Mouse (Mus musculus) kidney, postnatal 25 days (tissue): ENCODE results near the gene Itpr2.

ENCODE experiments used
- DNase-seq, 2 experiments: peaks; one replicate each; pipeline ENCODE4 v3.0.0; 2021; ENCODE audit warnings: mixed read lengths in 2 of 2

Gene Itpr2

GRCm38 (mm10) chr6:146081578-146081977 is 420.4 kb downstream of the Itpr2 start:
- no peak for DNase-seq

- DNase-seq, result no peak
Observed at GRCm38 (mm10) chr6:146080546-146081512, 421.2 kb downstream of the Itpr2 start.

- peak in 1 of 2 experiments; percentile 17 for DNase-seq
Observed at GRCm38 (mm10) chr6:146079734-146080443, 422.1 kb downstream of the Itpr2 start.

GRCm38 (mm10) chr6:146079261-146079660 is 422.8 kb downstream of the Itpr2 start:
- DNase-seq, result peak; percentile 52 to 73

GRCm38 (mm10) chr6:146078136-146078535 is 423.9 kb downstream of the Itpr2 start:
- DNase-seq, result no peak

GRCm38 (mm10) chr6:146077124-146077889 is 424.7 kb downstream of the Itpr2 start:
- no peak for DNase-seq

- DNase-seq, result no peak
Observed at GRCm38 (mm10) chr6:146072842-146073241, 429.2 kb downstream of the Itpr2 start.

- DNase-seq, result no peak
Observed at GRCm38 (mm10) chr6:146071883-146072282, 430.1 kb downstream of the Itpr2 start.
